Mouse (Mus musculus): ENCODE data around the gene Rce1.

DNA sequence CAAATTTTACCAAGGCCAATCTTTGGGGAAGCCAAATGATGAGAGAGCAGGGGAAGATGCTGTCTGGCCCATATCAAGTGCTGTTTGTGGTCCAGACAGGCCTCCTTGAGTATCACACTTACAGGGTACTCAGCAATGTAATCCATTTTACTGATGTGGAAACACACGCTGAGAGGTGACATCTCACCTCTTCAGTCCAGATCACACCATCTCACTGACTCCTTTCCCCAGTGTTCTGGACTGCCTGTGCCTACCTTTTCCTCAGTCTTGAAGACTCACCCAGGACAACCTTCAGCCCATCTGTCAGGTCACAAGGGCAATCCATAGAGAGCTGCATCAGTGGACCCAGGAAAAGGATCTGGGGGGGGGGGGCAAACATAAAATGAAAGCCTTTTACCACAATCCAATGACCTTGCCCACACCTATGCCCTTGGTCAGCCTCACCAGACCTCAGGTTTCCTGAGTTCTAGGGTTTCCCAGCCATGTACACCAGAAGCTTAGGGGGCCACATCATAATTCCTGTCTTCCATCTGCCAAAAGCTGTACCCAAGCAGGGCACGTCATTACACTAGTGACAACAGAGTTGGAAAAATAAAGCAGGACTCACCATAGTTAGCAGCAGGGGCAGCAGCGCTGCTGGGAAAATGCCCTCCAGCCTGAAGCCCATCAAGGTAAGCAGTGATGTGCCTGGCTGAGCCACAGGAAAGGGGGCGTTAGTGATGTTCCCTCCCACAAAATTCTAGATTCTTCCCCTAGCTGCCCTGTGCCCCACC, 849 bp downstream of the Rce1 start:
- TF ChIP-seq CTCF (IDR thresholded peaks at IDR 0.05; ENCODE audit: extremely low read depth, insufficient read depth, insufficient read length, insufficient replicate concordance): no peak
- TF ChIP-seq POLR2A (IDR thresholded peaks at IDR 0.05; ENCODE audit: low read depth, low read length): no peak

Measured in spleen, adult 2 months (tissue).